Mouse (Mus musculus) embryonic facial prominence, embryonic 13.5 days (tissue): Measurements from ENCODE around the gene Dct. TPM values are rescaled to one million over a fixed set of nuclear protein-coding genes. Genes with fewer than 3 reads are reported as not detected.

ENCODE experiments used
- ATAC-seq: fragments of 200-750 bp; cut with Nextera tagmentation; 2 replicates; pipeline ENCODE4 v1.8.0; 2017; ENCODE audit warnings: low read depth; ENCODE audit not compliant: insufficient number of reproducible peaks, insufficient read depth, low FRiP score, low TSS enrichment
- H3K27ac ChIP-seq: fragments of 300-500 bp; sonication (generic); 2 replicates; pipeline ENCODE4 v1.5.1; 2015; ENCODE audit warnings: moderate library complexity, mild to moderate bottlenecking, inconsistent platforms
- H3K27me3 ChIP-seq: fragments of 300-500 bp; sonication (generic); 2 replicates; pipeline ENCODE4 v1.6.1; 2015; ENCODE audit warnings: mild to moderate bottlenecking, inconsistent platforms
- H3K36me3 ChIP-seq: fragments of 300-500 bp; sonication (generic); 2 replicates; pipeline ENCODE4 v1.6.1; 2015; ENCODE audit warnings: mild to moderate bottlenecking, inconsistent platforms
- H3K4me1 ChIP-seq: fragments of 300-500 bp; sonication (generic); 2 replicates; pipeline ENCODE4 v1.6.1; 2015; ENCODE audit warnings: inconsistent platforms
- H3K4me2 ChIP-seq: fragments of 300-500 bp; sonication (generic); 2 replicates; pipeline ENCODE4 v1.6.1; 2015; ENCODE audit warnings: moderate library complexity, mild to moderate bottlenecking, inconsistent platforms
- H3K4me3 ChIP-seq: fragments of 300-500 bp; sonication (generic); 2 replicates; pipeline ENCODE4 v1.5.1; 2015; ENCODE audit warnings: mild to moderate bottlenecking, inconsistent platforms
- H3K9ac ChIP-seq: fragments of 300-500 bp; sonication (generic); 2 replicates; pipeline ENCODE4 v1.6.1; 2015; ENCODE audit warnings: mild to moderate bottlenecking, inconsistent platforms
- H3K9me3 ChIP-seq: fragments of 300-500 bp; sonication (generic); 2 replicates; pipeline ENCODE4 v1.6.1; 2016; ENCODE audit warnings: inconsistent platforms
- WGBS: fragments of 180-500 bp; shearing (Covaris S2); methylation state at CpG from one replicate; pipeline ENCODE4 v1.1.7; 2015; ENCODE audit warnings: mixed read lengths; 5-methylcytosine and 5-hydroxymethylcytosine counted together
- polyA plus RNA-seq: library from polyadenylated mRNA; unstranded; fragments of >200 nt; fragmentation: Nextera tagmentation; extraction: Ambion mirVana; gene quantifications from 2 replicates; pipeline ENCODE4 v1.2.1, GENCODE M21; 2015

Gene Dct
- polyA plus RNA-seq: 6.8 and 7.5 TPM in 2 replicates

DNA sequence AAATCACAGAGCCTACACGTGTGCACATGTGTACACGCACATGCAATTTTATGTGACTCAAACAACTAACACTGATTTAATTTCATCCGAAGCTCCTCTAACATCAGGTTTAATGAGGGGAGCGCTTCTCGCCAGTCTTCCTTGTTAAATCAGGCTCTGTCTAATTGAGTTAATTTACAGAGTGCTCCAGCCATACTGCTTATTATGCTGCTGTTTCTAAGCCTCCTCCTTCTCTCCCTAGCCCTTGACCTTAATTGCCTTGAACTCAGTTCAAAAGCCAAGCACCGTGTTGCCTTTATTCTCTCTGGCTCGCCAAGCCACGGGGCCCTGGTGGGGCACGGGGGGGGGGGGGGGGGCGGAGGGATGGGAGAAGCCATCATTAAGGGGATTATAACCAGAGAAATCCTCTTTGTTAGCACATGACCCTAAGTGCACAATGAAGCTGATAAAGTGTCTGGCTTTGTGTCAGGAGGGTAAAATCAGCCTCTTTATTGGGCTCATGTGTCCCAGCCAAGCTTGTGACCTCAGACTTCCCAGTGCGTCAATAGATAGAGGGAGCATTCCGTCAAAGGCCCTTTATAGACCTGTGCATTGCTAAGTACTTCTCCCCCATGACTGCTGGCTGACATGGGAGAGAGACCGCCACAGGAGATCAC lies at the start of gene Dct:
Gene Dct, minus strand, starts transcription at position 270 of the 656 bp plus-strand sequence.
- Histone ChIP-seq H3K27me3 (0 out of 2 replicates have a peak, but pooled peaks cover 3% of the 10 kb centered on the region), H3K9ac (no peak within 1 kb of the TSS), H3K4me2 (no peak within 1 kb of the TSS), H3K36me3 (no peaks in the 10 kb centered on the region), H3K27ac (no peak within 1 kb of the TSS), H3K4me1 (peaks cover 17% of the 10 kb centered on the region; the same call in 1 of the 2 replicates), H3K9me3 (no peaks in the 10 kb centered on the region), H3K4me3 (no peak within 1 kb of the TSS)
- ATAC-seq: no peak
- WGBS: 35% methylated on average over 13 of the region's 13 CpGs

DNA sequence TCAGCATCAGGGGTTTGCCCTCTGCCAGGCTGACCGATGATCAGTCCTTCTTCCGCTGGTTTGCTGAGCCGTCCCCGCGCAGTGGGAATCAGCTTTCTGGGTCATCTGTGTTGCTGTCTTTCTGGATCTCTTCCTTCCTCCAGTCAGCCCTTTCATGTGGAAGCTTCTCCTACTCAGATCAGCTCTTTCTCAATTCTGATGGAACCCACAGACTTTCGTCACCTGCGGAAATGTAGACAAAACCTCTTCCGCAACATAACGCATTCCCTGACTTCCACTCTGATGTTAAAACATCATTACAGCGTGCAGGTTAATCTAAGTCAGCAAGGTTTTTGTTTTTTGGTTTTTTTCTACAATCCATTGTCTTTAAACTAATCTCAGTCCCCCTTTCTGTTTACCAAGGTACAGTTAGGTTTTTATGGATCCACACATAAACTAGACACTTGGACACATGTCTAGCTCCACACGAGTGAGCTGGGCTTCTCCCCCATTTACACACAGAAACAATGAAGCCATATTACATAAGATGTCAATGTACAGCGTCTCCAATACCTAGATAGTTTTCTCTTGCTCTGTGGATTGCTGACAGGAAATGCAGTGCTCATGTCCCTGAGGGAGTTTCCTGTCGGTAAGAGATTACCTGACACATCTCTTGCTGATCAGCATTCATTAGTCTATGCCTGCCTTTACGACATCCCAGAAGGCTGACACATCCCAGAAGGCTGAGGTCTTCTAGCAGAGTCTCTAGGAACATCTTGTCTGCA lies 49.4 kb upstream of the Dct start:
- ATAC-seq: no peak
- Histone ChIP-seq H3K27ac (no peak overlapping the region), H3K9me3 (no peaks in the 10 kb centered on the region), H3K36me3 (no peaks in the 10 kb centered on the region), H3K9ac (no peak overlapping the region), H3K4me2 (no peak overlapping the region), H3K27me3 (no peaks in the 10 kb centered on the region), H3K4me1 (no peaks in the 10 kb centered on the region), H3K4me3 (no peak overlapping the region)
- 80% methylated on average over 14 of the region's 14 CpGs for WGBS

DNA sequence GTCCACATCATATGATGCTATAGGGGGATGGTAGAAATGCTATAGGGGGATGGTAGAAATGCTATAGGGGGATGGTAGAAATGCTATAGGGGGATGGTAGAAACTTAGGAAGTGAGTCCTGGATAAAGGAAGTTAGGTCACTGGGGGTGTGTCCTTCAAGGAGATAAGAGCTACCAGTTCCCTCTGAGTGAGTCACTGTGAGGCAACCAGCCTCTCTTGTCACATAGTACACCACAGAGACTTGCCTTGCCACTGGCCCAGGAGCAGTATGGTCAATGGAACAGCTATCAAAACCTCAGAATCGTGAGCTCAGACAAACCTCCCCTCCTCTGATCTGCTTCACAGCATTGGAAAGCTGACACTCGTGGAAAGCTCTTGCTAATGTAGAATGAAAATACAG lies 46.2 kb upstream of the Dct start:
- Histone ChIP-seq H3K9ac (no peak overlapping the region), H3K4me3 (no peak overlapping the region), H3K4me1 (no peaks in the 10 kb centered on the region), H3K4me2 (no peak overlapping the region), H3K27me3 (no peaks in the 10 kb centered on the region), H3K9me3 (no peaks in the 10 kb centered on the region), H3K27ac (no peak overlapping the region), H3K36me3 (no peaks in the 10 kb centered on the region)
- no peak for ATAC-seq
- 57% methylated on average over 2 of the region's 2 CpGs for WGBS

DNA sequence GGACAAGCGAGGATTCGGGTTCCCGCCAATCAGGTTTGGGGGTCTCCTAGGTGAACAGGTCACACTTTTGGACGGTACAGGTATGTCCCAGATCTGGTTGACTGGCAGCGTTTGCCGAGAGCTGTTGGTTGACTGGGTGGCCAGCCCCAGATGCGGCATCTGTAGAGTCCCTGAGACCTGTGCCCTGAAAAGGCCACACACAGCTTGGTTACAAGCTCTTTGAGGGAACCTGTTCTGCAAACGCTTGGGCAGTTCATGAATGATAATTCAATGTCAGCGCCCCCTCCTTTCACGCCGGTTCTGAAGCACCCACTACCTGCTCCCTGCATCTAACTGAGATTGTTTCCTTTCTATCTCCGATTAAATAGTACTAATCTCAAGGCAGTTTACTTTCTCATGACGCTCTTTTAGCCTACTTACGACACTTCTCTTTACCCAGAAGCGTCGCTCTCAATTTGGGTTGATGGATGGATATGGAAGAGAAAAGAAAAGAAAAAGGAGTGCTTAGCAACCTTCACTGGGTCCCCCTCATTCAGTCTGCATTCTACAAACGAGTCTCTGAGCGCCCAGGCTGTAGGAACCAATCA lies 37.9 kb upstream of the Dct start:
- ATAC-seq: 0 out of 2 replicates have a peak, but pooled peaks have one; percentile 9
- under 1% methylated on average over 18 of the region's 18 CpGs for WGBS
- peaks cover 5% of the 10 kb centered on the region for H3K4me1 ChIP-seq
- H3K36me3 ChIP-seq: no peaks in the 10 kb centered on the region
- H3K9ac ChIP-seq: peak overlapping the region; percentile 66
- peak overlapping the region; percentile 71 for H3K4me2 ChIP-seq
- no peaks in the 10 kb centered on the region for H3K9me3 ChIP-seq
- peaks cover 8% of the 10 kb centered on the region; the same call in 1 of the 2 replicates for H3K27me3 ChIP-seq
- H3K4me3 ChIP-seq: peak overlapping the region; percentile 69
- H3K27ac ChIP-seq: peak overlapping the region; percentile 71; the same call in 1 of the 2 replicates

DNA sequence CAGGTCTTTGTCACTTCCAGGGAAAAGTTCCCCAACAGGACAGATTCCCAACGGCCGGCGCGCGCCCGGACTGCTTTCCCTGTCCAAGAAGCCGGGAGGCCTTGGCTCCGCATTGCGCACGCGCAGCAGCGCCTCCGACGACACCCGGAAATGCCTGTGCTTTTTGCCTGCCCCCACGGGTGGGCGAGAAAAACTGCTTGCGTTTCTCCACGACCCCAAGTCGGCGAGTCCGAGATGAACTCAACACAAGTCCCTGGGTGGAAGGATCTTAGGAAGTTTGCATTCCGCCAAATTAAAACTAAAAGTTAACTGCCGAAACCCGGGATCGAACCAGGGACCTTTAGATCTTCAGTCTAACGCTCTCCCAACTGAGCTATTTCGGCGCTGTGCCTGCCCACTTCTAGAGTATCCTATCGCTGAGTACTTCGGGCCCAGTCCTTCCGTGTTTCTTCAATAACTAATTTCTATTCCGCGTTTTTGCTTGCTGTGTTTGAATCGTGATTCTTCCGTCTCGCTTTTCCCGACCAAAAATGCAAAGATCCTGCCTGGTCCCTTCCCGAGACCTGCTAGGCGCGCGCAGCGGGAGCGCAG lies 37.3 kb upstream of the Dct start:
- H3K4me1 ChIP-seq: peaks cover 5% of the 10 kb centered on the region
- H3K27ac ChIP-seq: peak overlapping the region; percentile 71
- H3K4me2 ChIP-seq: peak overlapping the region; percentile 71
- peaks cover 8% of the 10 kb centered on the region; the same call in 1 of the 2 replicates for H3K27me3 ChIP-seq
- H3K36me3 ChIP-seq: no peaks in the 10 kb centered on the region
- peak overlapping the region; percentile 66 for H3K9ac ChIP-seq
- no peaks in the 10 kb centered on the region for H3K9me3 ChIP-seq
- peak; percentile 69 for ATAC-seq
- H3K4me3 ChIP-seq: peak overlapping the region; percentile 69
- under 1% methylated on average over 44 of the region's 44 CpGs for WGBS

DNA sequence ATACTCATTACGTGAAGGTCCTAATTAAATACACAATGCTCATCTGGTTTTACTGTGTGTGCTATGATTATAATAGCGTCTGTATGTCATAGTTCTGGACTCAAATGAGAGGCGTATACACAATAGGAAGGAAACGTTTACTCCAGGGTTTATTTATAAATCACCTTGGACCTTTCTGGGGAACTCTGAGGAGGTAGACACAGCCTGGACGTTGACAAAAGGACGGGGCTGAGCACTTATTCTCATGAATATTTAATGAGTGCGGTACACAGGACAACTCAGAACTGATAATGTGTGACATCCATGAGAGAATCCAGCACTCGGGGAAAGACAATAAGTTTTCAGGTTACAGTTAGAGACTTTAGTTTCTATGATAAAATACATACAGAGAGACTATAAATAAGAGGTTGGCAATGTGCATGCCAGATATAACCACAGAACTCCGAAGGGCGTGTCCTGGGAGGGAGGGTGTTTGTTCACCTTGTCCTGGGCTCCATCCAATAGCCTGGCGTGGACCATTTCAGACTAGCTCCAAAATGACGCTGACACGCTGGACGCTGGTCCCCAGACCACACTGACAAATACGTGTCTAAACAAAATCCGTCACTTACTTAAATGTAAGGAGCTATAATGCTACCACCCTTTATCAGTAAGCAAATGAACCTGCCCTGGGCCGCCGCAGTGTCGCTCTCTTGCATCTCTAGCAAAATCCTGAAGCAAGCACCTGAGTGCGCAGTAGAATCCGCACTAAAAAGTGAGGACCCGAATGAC lies 36.6 kb upstream of the Dct start:
- Histone ChIP-seq H3K4me1 (peaks cover 5% of the 10 kb centered on the region), H3K27ac (peak overlapping the region; percentile 71), H3K36me3 (no peaks in the 10 kb centered on the region), H3K9ac (peak overlapping the region; percentile 66), H3K9me3 (no peaks in the 10 kb centered on the region), H3K4me2 (peak overlapping the region; percentile 71), H3K4me3 (peak overlapping the region; percentile 69), H3K27me3 (peaks cover 8% of the 10 kb centered on the region; the same call in 1 of the 2 replicates)
- no peak for ATAC-seq
- WGBS: 11% methylated on average over 22 of the region's 22 CpGs

DNA sequence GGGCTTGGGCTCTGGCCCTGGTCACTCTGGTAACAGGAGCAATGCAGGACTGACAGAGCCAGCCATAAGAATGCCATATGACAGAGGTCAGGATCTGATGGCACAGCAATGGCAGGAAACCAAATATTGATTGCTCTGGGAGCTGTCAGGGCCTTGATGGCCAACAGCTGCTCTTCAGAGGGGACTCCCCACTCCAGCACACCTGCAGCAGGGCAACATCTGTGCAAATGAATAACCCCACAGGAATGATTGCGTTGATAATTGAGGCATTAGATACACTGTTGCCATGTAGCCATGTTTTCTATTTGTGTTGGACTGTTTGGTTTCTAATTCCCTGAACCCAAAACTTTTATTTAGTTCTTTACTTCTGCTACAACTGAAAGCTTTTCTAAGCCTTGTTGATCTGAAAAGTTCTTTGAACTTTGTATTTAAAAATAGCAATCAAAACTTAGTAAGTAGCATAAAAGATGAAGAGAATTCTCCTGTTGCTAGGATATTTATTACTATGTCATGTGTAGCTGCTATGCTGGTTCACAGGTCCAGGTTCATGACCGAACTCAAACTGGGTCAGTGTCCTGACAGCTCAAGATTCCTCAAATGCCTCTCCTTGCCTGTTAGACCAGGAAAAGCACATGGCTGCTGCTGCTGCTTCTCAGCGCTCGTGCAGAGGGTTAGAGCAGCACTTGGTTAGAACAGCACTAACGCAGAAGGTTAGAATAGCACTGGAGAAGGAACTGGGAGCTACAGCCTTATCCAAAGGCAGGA lies 34.4 kb upstream of the Dct start:
- no peak overlapping the region for H3K9ac ChIP-seq
- H3K36me3 ChIP-seq: no peaks in the 10 kb centered on the region
- no peaks in the 10 kb centered on the region for H3K9me3 ChIP-seq
- ATAC-seq: no peak
- WGBS: 48% methylated on average over 5 of the region's 5 CpGs
- H3K27me3 ChIP-seq: peaks cover 6% of the 10 kb centered on the region; the same call in 1 of the 2 replicates
- H3K27ac ChIP-seq: no peak overlapping the region
- no peak overlapping the region for H3K4me2 ChIP-seq
- H3K4me3 ChIP-seq: no peak overlapping the region
- H3K4me1 ChIP-seq: peaks cover 5% of the 10 kb centered on the region

DNA sequence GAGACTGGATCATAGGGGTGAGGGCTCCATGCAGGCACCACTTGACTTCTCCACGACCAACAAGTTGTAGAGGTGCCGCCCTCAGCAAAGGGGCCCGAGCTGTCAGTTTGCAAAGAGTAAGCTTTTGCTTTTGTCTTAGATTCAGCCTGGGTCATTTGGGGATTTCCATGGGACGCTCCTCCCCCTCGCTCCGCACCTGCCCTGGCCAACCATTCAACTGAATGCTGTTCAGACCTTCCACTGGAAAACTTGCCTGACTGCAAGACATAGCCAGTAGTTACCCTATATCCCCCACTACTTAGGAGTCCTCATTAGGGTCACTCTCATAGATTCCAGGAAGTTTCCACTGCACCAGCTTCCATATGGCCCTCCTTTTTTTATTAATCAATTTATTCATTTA lies 31.8 kb upstream of the Dct start:
- ATAC-seq: no peak
- Histone ChIP-seq H3K9me3 (no peaks in the 10 kb centered on the region), H3K4me1 (peaks cover 5% of the 10 kb centered on the region), H3K36me3 (no peaks in the 10 kb centered on the region), H3K4me3 (no peak overlapping the region), H3K4me2 (no peak overlapping the region), H3K27me3 (peaks cover 5% of the 10 kb centered on the region; the same call in 1 of the 2 replicates), H3K9ac (no peak overlapping the region), H3K27ac (no peak overlapping the region)
- 82% methylated on average over 6 of the region's 6 CpGs for WGBS

DNA sequence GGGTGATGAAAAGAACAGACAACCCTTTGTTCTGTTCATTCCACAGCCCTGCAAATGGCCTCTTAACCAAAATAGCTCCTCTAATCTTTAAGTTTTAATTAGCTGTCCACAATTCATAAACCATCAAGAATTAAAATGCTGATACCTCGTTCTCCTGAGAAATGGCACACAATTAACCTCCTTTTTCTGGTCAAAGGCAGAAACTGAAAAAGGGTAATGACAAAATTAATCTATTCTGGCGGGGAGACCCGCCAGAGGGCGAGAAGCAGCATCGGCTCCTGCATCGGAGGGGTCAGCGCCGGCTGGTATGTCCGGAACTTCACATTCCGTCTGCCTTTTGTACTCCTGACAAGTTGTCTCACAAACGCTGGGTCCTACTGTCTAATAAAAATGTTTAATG lies 28.6 kb upstream of the Dct start:
- Histone ChIP-seq H3K4me3 (no peak overlapping the region), H3K27ac (no peak overlapping the region), H3K27me3 (no peaks in the 10 kb centered on the region), H3K9ac (no peak overlapping the region), H3K4me1 (no peaks in the 10 kb centered on the region), H3K9me3 (no peaks in the 10 kb centered on the region), H3K4me2 (no peak overlapping the region), H3K36me3 (no peaks in the 10 kb centered on the region)
- WGBS: 32% methylated on average over 11 of the region's 11 CpGs
- no peak for ATAC-seq

DNA sequence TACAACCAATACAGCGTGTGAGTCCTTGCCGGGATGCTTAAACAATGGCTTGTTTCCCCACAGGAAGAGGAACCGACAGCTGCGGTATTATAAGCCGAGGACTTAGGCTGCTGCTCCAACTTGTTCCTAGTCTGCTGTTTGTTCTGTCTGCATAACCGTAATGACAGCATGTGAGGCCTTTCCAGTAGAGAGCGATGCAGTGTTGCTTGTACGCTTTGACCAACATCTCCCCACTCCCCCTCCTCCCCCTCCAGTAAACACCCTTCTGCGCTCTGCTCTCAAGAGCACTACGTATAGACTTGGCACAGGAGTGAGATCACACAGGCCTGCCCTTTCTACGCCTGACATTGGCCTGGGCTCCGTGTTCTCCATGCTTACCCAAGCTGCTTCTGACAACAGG lies 18.1 kb upstream of the Dct start:
- Histone ChIP-seq H3K27me3 (no peaks in the 10 kb centered on the region), H3K4me3 (no peak overlapping the region), H3K9ac (no peak overlapping the region), H3K36me3 (no peaks in the 10 kb centered on the region), H3K4me2 (no peak overlapping the region), H3K27ac (no peak overlapping the region), H3K4me1 (no peaks in the 10 kb centered on the region), H3K9me3 (no peaks in the 10 kb centered on the region)
- WGBS: 76% methylated on average over 12 of the region's 12 CpGs
- peak; percentile 56 for ATAC-seq
